Mouse (Mus musculus) skeletal muscle tissue, adult 2 months (tissue): ENCODE measurements at regions not wholly inside any gene's neighbourhood (a gene's known extent, or its start where the extent isn't known, plus 50 kb on each side); places are given as distances from the start of the nearest gene placed in this dataset.
"Not testable (repeated sequence)": the region's sequence is repeated elsewhere in the genome, so short reads cannot be mapped to it uniquely, and the experiment has no call there.

ENCODE experiments used
- DNase-seq: peaks from one replicate; pipeline ENCODE4 v3.0.0-alpha.2; 2012; ENCODE audit warnings: low read depth, low spot score

GRCm38 (mm10) chr3:6427905-6428304 is 192.3 kb downstream of the 1700008P02Rik start:
- DNase-seq, result no peak

GRCm38 (mm10) chr3:6400871-6401270 is 219.4 kb downstream of the 1700008P02Rik start:
- DNase-seq, result no peak

GRCm38 (mm10) chr3:6385669-6386068 is 234.6 kb downstream of the 1700008P02Rik start:
- no peak for DNase-seq

- DNase-seq, result no peak
These were observed 237.3 kb downstream of the 1700008P02Rik start for GRCm38 (mm10) chr3:6382896-6383295.

- no peak for DNase-seq
These were observed 237.9 kb downstream of the 1700008P02Rik start for GRCm38 (mm10) chr3:6382296-6382695.

GRCm38 (mm10) chr3:6381732-6382131 is 238.5 kb downstream of the 1700008P02Rik start:
- DNase-seq, result no peak

- DNase-seq, result not testable (repeated sequence)
These were observed 281.2 kb downstream of the 1700008P02Rik start for GRCm38 (mm10) chr3:6339001-6339400.

GRCm38 (mm10) chr3:6320818-6321504 is 299.3 kb downstream of the 1700008P02Rik start:
- peak; percentile 11 for DNase-seq

- no peak for DNase-seq
These were observed 330.7 kb downstream of the 1700008P02Rik start for GRCm38 (mm10) chr3:6289500-6289899.

- peak; percentile 19 for DNase-seq
These were observed 339.6 kb downstream of the 1700008P02Rik start for GRCm38 (mm10) chr3:6280636-6281035.
